Mouse (Mus musculus) cortical plate, adult 2 months (tissue): Measurements from ENCODE around the gene Arap2. TPM values are rescaled to one million over a fixed set of nuclear protein-coding genes. Genes with fewer than 3 reads are reported as not detected.
A peak's percentile ranks its signal among the peaks of the same experiment; 100 is the strongest.

ENCODE experiments used
- H3K27ac ChIP-seq: fragments of 200-500 bp; 2 replicates; pipeline ENCODE4 v1.5.1; 2012; ENCODE audit warnings: low read length, control low read depth, inconsistent platforms; ENCODE audit not compliant: insufficient read depth
- H3K4me1 ChIP-seq: fragments of 200-500 bp; 2 replicates; pipeline ENCODE4 v1.6.1; 2011; ENCODE audit warnings: low read length; ENCODE audit not compliant: control insufficient read depth, insufficient read depth
- H3K4me3 ChIP-seq: fragments of 200-500 bp; 2 replicates; pipeline ENCODE4 v1.5.1; 2011; ENCODE audit warnings: mild to moderate bottlenecking, low read length, control low read depth; ENCODE audit not compliant: insufficient read depth
- CTCF ChIP-seq: fragments of 200-500 bp; IDR thresholded peaks from 2 replicates; pipeline ENCODE4 v1.5.1; 2011; ENCODE audit warnings: mild to moderate bottlenecking, control low read depth, low read length; ENCODE audit not compliant: insufficient read depth; ENCODE audit errors: extremely low read depth
- POLR2A ChIP-seq: fragments of 200-500 bp; IDR thresholded peaks from 2 replicates; pipeline ENCODE4 v1.6.1; 2011; ENCODE audit warnings: mild to moderate bottlenecking, low read length, control low read depth; ENCODE audit not compliant: insufficient read depth; ENCODE audit errors: extremely low read depth
- polyA plus RNA-seq: library from polyadenylated mRNA; depleted of rRNA; stranded (reverse); fragments of >200 nt; gene quantifications from 2 replicates; pipeline ENCODE4 v1.2.3, GENCODE M21; 2012

The Arap2 gene
- polyA plus RNA-seq, 1 experiment: 48.1 TPM

GRCm38 (mm10) chr5:62710955-62711354 lies 55.0 kb downstream of the Arap2 start:
- Histone ChIP-seq H3K4me1 (peaks cover 1% of the 10 kb centered on the region; the same call in 1 of the 2 replicates), H3K4me3 (no peak overlapping the region), H3K27ac (no peak overlapping the region)
- TF ChIP-seq CTCF: no peak
- no peak for TF ChIP-seq POLR2A

DNA sequence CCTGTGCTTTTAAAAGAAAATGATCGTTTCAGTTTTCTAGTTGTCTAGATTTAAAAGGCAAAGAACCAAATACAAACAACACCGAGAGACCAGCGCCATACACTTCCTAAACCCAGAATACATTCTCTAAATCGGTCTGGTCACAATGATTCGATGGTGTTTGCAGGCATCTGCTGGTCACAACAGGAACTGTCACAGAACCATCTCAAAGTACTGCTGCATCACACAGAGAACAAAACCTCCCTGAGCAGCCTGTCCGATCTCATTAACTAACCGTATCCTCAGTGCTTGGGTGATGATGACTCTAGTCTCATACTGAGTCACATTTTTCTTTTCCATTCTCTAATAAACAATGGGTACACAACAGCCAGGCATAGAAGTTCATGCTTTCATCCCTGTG lies 59.1 kb downstream of the Arap2 start:
- Histone ChIP-seq H3K4me3 (no peak overlapping the region), H3K27ac (no peak overlapping the region)

DNA sequence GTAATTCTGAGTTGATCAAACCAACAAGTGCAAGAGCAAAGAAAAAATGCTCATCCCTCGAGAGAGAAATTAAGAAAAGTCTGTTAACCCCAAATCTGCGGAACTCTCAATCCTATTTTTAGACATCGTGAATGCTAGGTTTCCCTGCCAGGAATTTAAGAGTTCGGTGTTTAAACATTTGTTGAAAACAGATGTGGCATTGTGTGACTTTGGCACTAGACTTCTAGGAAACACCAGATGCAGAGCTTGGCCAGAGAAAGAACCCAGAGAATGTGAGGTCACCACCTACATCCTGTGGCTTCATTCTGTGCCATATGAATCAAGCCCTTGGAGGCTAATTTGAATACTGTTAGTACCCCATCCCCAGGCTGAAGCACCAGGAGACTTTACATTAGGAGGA lies 76.0 kb downstream of the Arap2 start:
- Histone ChIP-seq H3K4me3 (no peak overlapping the region), H3K27ac (no peak overlapping the region), H3K4me1 (peaks cover 1% of the 10 kb centered on the region; the same call in 1 of the 2 replicates)
- no peak for TF ChIP-seq CTCF
- no peak for TF ChIP-seq POLR2A

More for the DNA sequence above, 59.1 kb downstream of the Arap2 start:
- peak; percentile 84 for TF ChIP-seq CTCF
- no peak for TF ChIP-seq POLR2A
- H3K4me1 ChIP-seq: peaks cover 1% of the 10 kb centered on the region; the same call in 1 of the 2 replicates

DNA sequence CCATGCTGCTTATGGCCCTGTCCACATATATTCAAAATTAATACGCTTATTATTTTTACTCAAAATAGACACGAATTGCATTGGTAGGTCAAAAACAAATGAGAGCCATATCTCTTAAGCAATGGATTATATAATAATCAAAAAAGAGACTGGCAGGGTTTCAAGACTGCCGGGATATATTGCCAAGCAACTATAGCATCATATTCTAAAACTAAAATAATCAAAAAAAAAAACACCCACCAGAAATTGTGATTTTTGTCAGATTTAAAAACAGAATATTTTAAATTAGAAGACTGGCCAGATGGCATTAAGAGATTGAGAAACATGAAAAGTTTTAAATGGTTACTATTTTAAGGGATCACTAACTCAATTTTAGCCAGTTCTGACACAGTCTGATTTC lies 82.2 kb downstream of the Arap2 start:
- H3K4me1 ChIP-seq: peaks cover 3% of the 10 kb centered on the region; the same call in 1 of the 2 replicates
- no peak overlapping the region for H3K27ac ChIP-seq
- TF ChIP-seq CTCF (no peak), POLR2A (no peak)
- H3K4me3 ChIP-seq: no peak overlapping the region

GRCm38 (mm10) chr5:62683207-62683606 lies 82.8 kb downstream of the Arap2 start:
- H3K4me3 ChIP-seq: no peak overlapping the region
- peaks cover 3% of the 10 kb centered on the region; the same call in 1 of the 2 replicates for H3K4me1 ChIP-seq
- TF ChIP-seq CTCF (no peak), POLR2A (no peak)
- peak overlapping the region; percentile 28; the same call in 1 of the 2 replicates for H3K27ac ChIP-seq

DNA sequence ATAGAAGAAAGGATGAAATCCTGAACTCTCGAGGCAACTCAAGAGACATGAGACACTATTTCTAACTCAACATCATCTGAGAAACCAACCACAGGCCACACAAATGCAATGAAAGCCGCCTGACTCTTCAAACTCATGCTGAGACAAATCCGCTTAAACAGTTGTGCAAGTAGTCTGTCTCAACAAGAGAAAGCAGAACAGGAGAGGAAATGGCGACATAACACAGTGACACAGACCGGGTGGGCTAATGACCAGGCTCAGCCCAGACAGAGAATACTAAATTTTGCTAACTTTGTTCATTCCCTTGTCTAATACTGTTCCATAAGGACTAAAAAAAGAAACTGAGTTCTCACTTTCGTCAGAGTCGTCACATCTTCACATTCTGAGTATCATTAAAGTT lies 88.6 kb downstream of the Arap2 start:
- H3K27ac ChIP-seq: no peak overlapping the region
- H3K4me1 ChIP-seq: no peaks in the 10 kb centered on the region; the same call in 1 of the 2 replicates
- TF ChIP-seq POLR2A: no peak
- TF ChIP-seq CTCF: no peak
- no peak overlapping the region for H3K4me3 ChIP-seq

DNA sequence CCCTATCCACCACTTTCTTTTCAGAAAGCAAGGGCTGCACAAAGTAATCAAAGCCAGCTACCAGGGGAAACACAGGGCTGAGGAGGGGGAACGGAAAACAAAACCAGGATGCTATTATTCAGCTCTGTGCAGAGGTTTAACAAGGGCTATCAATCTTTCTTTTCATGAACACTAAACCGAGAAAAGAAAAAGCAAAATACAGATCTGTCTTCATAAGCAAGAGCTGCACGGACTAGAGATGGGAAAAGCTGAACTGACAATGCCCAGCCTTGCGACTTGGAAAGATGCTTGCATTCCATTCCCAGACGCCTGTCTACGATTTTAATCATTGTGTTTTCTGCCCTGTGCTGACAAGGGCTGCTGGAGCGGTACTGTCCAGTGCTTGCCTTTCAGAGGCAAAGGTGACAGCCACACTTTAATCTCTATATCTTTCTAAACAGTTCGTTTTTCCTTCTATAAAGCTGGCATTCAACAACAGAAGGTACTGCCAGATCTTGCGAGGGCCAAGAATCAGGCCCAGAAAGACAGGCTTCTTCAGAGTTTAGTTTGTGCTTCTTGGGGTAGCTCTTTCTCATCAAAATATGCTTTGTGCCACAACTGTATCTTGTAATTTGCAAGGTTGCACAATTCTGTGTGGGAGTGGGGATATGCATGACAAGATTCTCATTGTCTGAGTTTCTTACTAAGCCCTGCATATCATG lies 93.1 kb downstream of the Arap2 start:
- no peak for TF ChIP-seq POLR2A
- no peak for TF ChIP-seq CTCF

GRCm38 (mm10) chr5:62665329-62665728 lies 100.6 kb downstream of the Arap2 start:
- Histone ChIP-seq H3K4me3 (no peak overlapping the region), H3K27ac (no peak overlapping the region), H3K4me1 (peaks cover 4% of the 10 kb centered on the region; the same call in 1 of the 2 replicates)
- TF ChIP-seq POLR2A (no peak), CTCF (no peak)

More for the DNA sequence above, 93.1 kb downstream of the Arap2 start:
- H3K4me3 ChIP-seq: no peak overlapping the region
- no peaks in the 10 kb centered on the region; the same call in 1 of the 2 replicates for H3K4me1 ChIP-seq
- peak overlapping the region; percentile 45 for H3K27ac ChIP-seq

- Histone ChIP-seq H3K27ac (no peak overlapping the region; the same call in 1 of the 2 replicates), H3K4me1 (peaks cover 4% of the 10 kb centered on the region; the same call in 1 of the 2 replicates), H3K4me3 (no peak overlapping the region)
- TF ChIP-seq CTCF (no peak), POLR2A (no peak)
Measured at GRCm38 (mm10) chr5:62664847-62665246, 101.1 kb downstream of the Arap2 start.

- Histone ChIP-seq H3K27ac (peak overlapping the region; percentile 86; the same call in 1 of the 2 replicates), H3K4me1 (peaks cover 4% of the 10 kb centered on the region; the same call in 1 of the 2 replicates), H3K4me3 (no peak overlapping the region)
- TF ChIP-seq CTCF: no peak
- TF ChIP-seq POLR2A: no peak
Measured at GRCm38 (mm10) chr5:62663206-62663605, 102.8 kb downstream of the Arap2 start.
